Mouse (Mus musculus): ENCODE measurements around the gene Astl. TPM values are rescaled to one million over a fixed set of nuclear protein-coding genes. Genes with fewer than 3 reads are reported as not detected.
"Not testable (repeated sequence)": the region's sequence is repeated elsewhere in the genome, so short reads cannot be mapped to it uniquely, and the experiment has no call there.

Gene Astl
- total RNA-seq (2021): not detected
- long read RNA-seq, experiment 1: 0 reads
- long read RNA-seq, experiment 2: 0 reads

GRCm38 (mm10) chr2:127338416-127338815 lies at the start of gene Astl:
Gene Astl, plus strand, starts transcription at chr2:127338639.
- no peak for DNase-seq (ENCODE audit: low spot score in 2 of 2)

GRCm38 (mm10) chr2:127292250-127292649 lies 46.2 kb upstream of the Astl start:
- DNase-seq (ENCODE audit: low spot score in 2 of 2): no peak

GRCm38 (mm10) chr2:127297001-127297805 lies 41.2 kb upstream of the Astl start:
- no peak for DNase-seq (ENCODE audit: low spot score in 2 of 2)

GRCm38 (mm10) chr2:127298056-127298455 lies 40.4 kb upstream of the Astl start:
- DNase-seq (ENCODE audit: low spot score in 2 of 2): no peak

- DNase-seq (ENCODE audit: low spot score in 2 of 2): no peak
Measured at GRCm38 (mm10) chr2:127300701-127301100, 37.7 kb upstream of the Astl start.

- no peak for DNase-seq (ENCODE audit: low spot score in 2 of 2)
Measured at GRCm38 (mm10) chr2:127301883-127302282, 36.6 kb upstream of the Astl start.

- DNase-seq (ENCODE audit: low spot score in 2 of 2): not testable (repeated sequence)
Measured at GRCm38 (mm10) chr2:127304192-127304591, 34.2 kb upstream of the Astl start.

- no peak for DNase-seq (ENCODE audit: low spot score in 2 of 2)
Measured at GRCm38 (mm10) chr2:127304609-127305210, 33.7 kb upstream of the Astl start.

GRCm38 (mm10) chr2:127306123-127306522 lies 32.3 kb upstream of the Astl start:
- no peak for DNase-seq (ENCODE audit: low spot score in 2 of 2)

GRCm38 (mm10) chr2:127307179-127307578 lies 31.3 kb upstream of the Astl start:
- DNase-seq (ENCODE audit: low spot score in 2 of 2): no peak

- no peak for DNase-seq (ENCODE audit: low spot score in 2 of 2)
Measured at GRCm38 (mm10) chr2:127308660-127309059, 29.8 kb upstream of the Astl start.

- DNase-seq (ENCODE audit: low spot score in 2 of 2): no peak
Measured at GRCm38 (mm10) chr2:127310246-127310645, 28.2 kb upstream of the Astl start.

- DNase-seq (ENCODE audit: low spot score in 2 of 2): no peak
Measured at GRCm38 (mm10) chr2:127310685-127311084, 27.8 kb upstream of the Astl start.

GRCm38 (mm10) chr2:127311193-127311592 lies 27.2 kb upstream of the Astl start:
- DNase-seq (ENCODE audit: low spot score in 2 of 2): no peak

- DNase-seq (ENCODE audit: low spot score in 2 of 2): no peak
Measured at GRCm38 (mm10) chr2:127312801-127313200, 25.6 kb upstream of the Astl start.

GRCm38 (mm10) chr2:127313878-127314277 lies 24.6 kb upstream of the Astl start:
- no peak for DNase-seq (ENCODE audit: low spot score in 2 of 2)

GRCm38 (mm10) chr2:127314467-127315154 lies 23.8 kb upstream of the Astl start:
- DNase-seq (ENCODE audit: low spot score in 2 of 2): no peak

- DNase-seq (ENCODE audit: low spot score in 2 of 2): no peak
Measured at GRCm38 (mm10) chr2:127315155-127315470, 23.3 kb upstream of the Astl start.

- DNase-seq (ENCODE audit: low spot score in 2 of 2): no peak
Measured at GRCm38 (mm10) chr2:127316431-127316830, 22.0 kb upstream of the Astl start.

GRCm38 (mm10) chr2:127318136-127318535 lies 20.3 kb upstream of the Astl start:
- DNase-seq (ENCODE audit: low spot score in 2 of 2): no peak

- no peak for DNase-seq (ENCODE audit: low spot score in 2 of 2)
Measured at GRCm38 (mm10) chr2:127319071-127319470, 19.4 kb upstream of the Astl start.

- no peak for DNase-seq (ENCODE audit: low spot score in 2 of 2)
Measured at GRCm38 (mm10) chr2:127322671-127323285, 15.7 kb upstream of the Astl start.

Data from adrenal gland, postnatal 4 days (tissue).